Mouse (Mus musculus) forebrain, embryonic 16.5 days (tissue): Measurements from ENCODE around the gene 2810004N23Rik. TPM values are rescaled to one million over a fixed set of nuclear protein-coding genes. Genes with fewer than 3 reads are reported as not detected.

ENCODE experiments used
- ATAC-seq: fragments of 200-750 bp; cut with Nextera tagmentation; 2 replicates; pipeline ENCODE4 v1.8.0; 2017; ENCODE audit warnings: mild to moderate bottlenecking, moderate library complexity
- H3K27ac ChIP-seq: fragments of 300-500 bp; sonication (generic); 2 replicates; pipeline ENCODE4 v1.5.1; 2014; ENCODE audit warnings: low read length, control low read depth
- H3K27me3 ChIP-seq: fragments of 300-500 bp; sonication (generic); replicated peaks from 2 replicates; pipeline ENCODE4 v1.6.1; 2014; ENCODE audit warnings: low read length; ENCODE audit not compliant: control insufficient read depth, insufficient read depth
- H3K36me3 ChIP-seq: fragments of 300-500 bp; sonication (generic); 2 replicates; pipeline ENCODE4 v1.6.1; 2014; ENCODE audit not compliant: control insufficient read depth, insufficient read depth
- H3K4me1 ChIP-seq: fragments of 300-500 bp; sonication (generic); replicated peaks from 2 replicates; pipeline ENCODE4 v1.6.1; 2014; ENCODE audit warnings: low read length; ENCODE audit not compliant: control insufficient read depth, insufficient read depth
- H3K4me2 ChIP-seq: fragments of 300-500 bp; sonication (generic); 2 replicates; pipeline ENCODE4 v1.6.1; 2014; ENCODE audit warnings: mild to moderate bottlenecking, low read length, control low read depth
- H3K4me3 ChIP-seq: fragments of 300-500 bp; sonication (generic); replicated peaks from 2 replicates; pipeline ENCODE4 v1.5.1; 2014; ENCODE audit warnings: mild to moderate bottlenecking, low read length, control low read depth
- H3K9ac ChIP-seq: fragments of 300-500 bp; sonication (generic); replicated peaks from 2 replicates; pipeline ENCODE4 v1.6.1; 2014; ENCODE audit warnings: low read depth, low read length, control low read depth
- H3K9me3 ChIP-seq: fragments of 300-500 bp; sonication (generic); 2 replicates; pipeline ENCODE4 v1.6.1; 2016; ENCODE audit warnings: low read length; ENCODE audit not compliant: control insufficient read depth
- WGBS: fragments of 180-500 bp; shearing (Covaris S2); extraction: QIAGEN DNeasy Blood & Tissue Kit; methylation state at CpG from one replicate; pipeline ENCODE4 v1.1.7; 2014; 5-methylcytosine and 5-hydroxymethylcytosine counted together
- polyA plus RNA-seq: library from polyadenylated mRNA; unstranded; fragments of >200 nt; fragmentation: Nextera tagmentation; extraction: Ambion mirVana; gene quantifications from 2 replicates; pipeline ENCODE4 v1.2.1, GENCODE M21; 2015

2810004N23Rik gene
- polyA plus RNA-seq, 1 experiment from 2014 or later = 38.3 TPM

- peaks cover 17% of the 10 kb centered on the region for H3K36me3 ChIP-seq
- no peak overlapping the region for H3K4me3 ChIP-seq
- no peak for ATAC-seq
- no peaks in the 10 kb centered on the region; the same call in 1 of the 2 replicates for H3K27me3 ChIP-seq
- H3K4me1 ChIP-seq = no peaks in the 10 kb centered on the region
- no peak overlapping the region for H3K27ac ChIP-seq
- H3K4me2 ChIP-seq = no peak overlapping the region
- 79% methylated on average over 3 of the region's 3 CpGs for WGBS
- no peak overlapping the region for H3K9ac ChIP-seq
- H3K9me3 ChIP-seq = no peaks in the 10 kb centered on the region
Measured at GRCm38 (mm10) chr8:124817361-124817760, 45.6 kb downstream of the 2810004N23Rik start.

DNA sequence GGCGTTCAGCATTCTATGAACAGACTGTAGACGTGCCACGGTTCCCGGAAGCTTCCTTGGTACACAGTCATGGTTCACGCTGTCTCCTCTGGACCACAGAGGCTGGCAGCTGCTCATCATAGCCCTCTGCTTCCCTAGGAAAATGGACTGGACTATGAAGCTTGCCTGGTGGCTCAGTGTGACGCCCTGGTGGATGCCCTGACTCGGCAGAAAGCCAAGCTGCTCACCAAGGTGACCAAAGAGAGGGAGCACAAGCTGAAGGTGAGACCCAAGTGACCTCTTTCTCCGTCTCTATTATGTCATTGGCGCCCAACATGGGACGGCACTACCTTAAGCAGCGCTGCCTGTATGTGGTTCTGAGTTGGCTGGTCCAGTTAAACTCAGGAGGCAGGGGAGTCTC lies 46.1 kb downstream of the 2810004N23Rik start:
- no peak overlapping the region for H3K9ac ChIP-seq
- peaks cover 17% of the 10 kb centered on the region for H3K36me3 ChIP-seq
- H3K27me3 ChIP-seq = no peaks in the 10 kb centered on the region; the same call in 1 of the 2 replicates
- no peak overlapping the region for H3K27ac ChIP-seq
- no peak overlapping the region for H3K4me3 ChIP-seq
- H3K4me1 ChIP-seq = no peaks in the 10 kb centered on the region
- H3K9me3 ChIP-seq = no peaks in the 10 kb centered on the region
- 89% methylated on average over 11 of the region's 11 CpGs for WGBS
- no peak overlapping the region for H3K4me2 ChIP-seq
- ATAC-seq = no peak

DNA sequence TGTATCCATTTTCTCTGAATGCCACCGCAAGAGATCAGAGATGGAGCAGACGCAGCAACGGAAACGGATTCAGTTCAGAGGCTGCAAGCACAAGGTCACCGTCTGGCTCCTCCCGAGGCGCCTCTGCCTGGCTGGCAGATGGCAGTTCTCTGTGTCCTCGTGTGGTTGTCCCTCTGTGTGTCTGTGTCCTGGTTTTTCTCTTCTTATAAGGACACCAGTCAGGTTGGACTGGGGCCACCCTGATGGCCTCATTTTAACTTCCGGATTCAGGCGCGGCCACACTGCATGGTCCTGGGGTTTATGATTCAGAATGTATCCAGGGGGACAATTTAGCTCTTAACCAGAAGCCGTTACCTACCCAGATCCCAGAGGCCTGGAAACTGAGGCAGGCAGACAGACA lies 47.0 kb downstream of the 2810004N23Rik start:
- no peak overlapping the region for H3K4me3 ChIP-seq
- H3K36me3 ChIP-seq = peaks cover 17% of the 10 kb centered on the region
- no peak overlapping the region for H3K27ac ChIP-seq
- no peak overlapping the region for H3K9ac ChIP-seq
- peaks cover 5% of the 10 kb centered on the region for H3K4me1 ChIP-seq
- no peaks in the 10 kb centered on the region; the same call in 1 of the 2 replicates for H3K27me3 ChIP-seq
- WGBS = 92% methylated on average over 12 of the region's 12 CpGs
- ATAC-seq = no peak
- H3K4me2 ChIP-seq = no peak overlapping the region
- H3K9me3 ChIP-seq = no peaks in the 10 kb centered on the region

GRCm38 (mm10) chr8:124813326-124813725 lies 49.6 kb downstream of the 2810004N23Rik start:
- Histone ChIP-seq H3K27ac (no peak overlapping the region), H3K36me3 (peaks cover 15% of the 10 kb centered on the region), H3K4me2 (no peak overlapping the region), H3K4me3 (no peak overlapping the region), H3K27me3 (no peaks in the 10 kb centered on the region; the same call in 1 of the 2 replicates), H3K9me3 (no peaks in the 10 kb centered on the region), H3K9ac (no peak overlapping the region), H3K4me1 (peaks cover 12% of the 10 kb centered on the region)
- WGBS = 96% methylated on average over 4 of the region's 4 CpGs
- no peak for ATAC-seq

- WGBS = 15% methylated on average over 9 of the region's 9 CpGs
- Histone ChIP-seq H3K27me3 (no peaks in the 10 kb centered on the region; the same call in 1 of the 2 replicates), H3K4me1 (peaks cover 12% of the 10 kb centered on the region), H3K9me3 (no peaks in the 10 kb centered on the region), H3K4me2 (no peak overlapping the region), H3K9ac (no peak overlapping the region), H3K4me3 (no peak overlapping the region), H3K36me3 (peaks cover 6% of the 10 kb centered on the region), H3K27ac (no peak overlapping the region)
- peak; percentile 65 for ATAC-seq
Measured at GRCm38 (mm10) chr8:124810689-124811394, 52.1 kb downstream of the 2810004N23Rik start.

GRCm38 (mm10) chr8:124810056-124810610 lies 52.8 kb downstream of the 2810004N23Rik start:
- 61% methylated on average over 5 of the region's 5 CpGs for WGBS
- Histone ChIP-seq H3K27ac (no peak overlapping the region), H3K4me2 (no peak overlapping the region), H3K27me3 (no peaks in the 10 kb centered on the region; the same call in 1 of the 2 replicates), H3K9me3 (no peaks in the 10 kb centered on the region), H3K36me3 (0 out of 2 replicates have a peak, but pooled peaks cover 1% of the 10 kb centered on the region), H3K9ac (no peak overlapping the region), H3K4me3 (no peak overlapping the region), H3K4me1 (peaks cover 12% of the 10 kb centered on the region)
- ATAC-seq = no peak

GRCm38 (mm10) chr8:124809419-124809818 lies 53.5 kb downstream of the 2810004N23Rik start:
- no peak overlapping the region for H3K27ac ChIP-seq
- H3K4me3 ChIP-seq = no peak overlapping the region
- H3K9me3 ChIP-seq = no peaks in the 10 kb centered on the region
- 52% methylated on average over 2 of the region's 2 CpGs for WGBS
- H3K36me3 ChIP-seq = no peaks in the 10 kb centered on the region
- H3K27me3 ChIP-seq = no peaks in the 10 kb centered on the region; the same call in 1 of the 2 replicates
- peaks cover 12% of the 10 kb centered on the region for H3K4me1 ChIP-seq
- no peak overlapping the region for H3K9ac ChIP-seq
- no peak for ATAC-seq
- H3K4me2 ChIP-seq = no peak overlapping the region

DNA sequence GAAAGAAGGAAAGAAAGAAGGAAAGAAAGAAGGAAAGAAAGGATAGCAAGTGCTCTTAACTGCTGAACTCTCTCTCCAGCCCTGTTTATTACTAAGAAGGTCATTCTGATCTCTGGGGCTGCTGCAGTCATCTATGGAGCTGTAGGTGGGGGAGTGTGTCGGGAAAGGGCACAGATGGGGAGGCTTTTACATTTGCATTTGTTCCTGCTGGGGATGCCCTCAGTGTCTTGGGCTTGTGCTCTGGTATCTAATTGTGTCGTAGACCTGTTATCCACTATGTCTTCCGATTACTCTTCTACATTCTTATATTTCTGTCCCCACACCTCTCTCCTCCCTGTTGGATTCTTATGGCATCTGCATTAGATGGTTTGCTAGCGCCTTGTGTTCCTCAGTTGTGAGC lies 56.9 kb downstream of the 2810004N23Rik start:
- 94% methylated on average over 4 of the region's 4 CpGs for WGBS
- H3K36me3 ChIP-seq = no peaks in the 10 kb centered on the region
- no peak overlapping the region for H3K27ac ChIP-seq
- H3K27me3 ChIP-seq = no peaks in the 10 kb centered on the region
- no peak overlapping the region for H3K4me2 ChIP-seq
- no peak overlapping the region for H3K4me3 ChIP-seq
- H3K4me1 ChIP-seq = peaks cover 8% of the 10 kb centered on the region
- ATAC-seq = no peak
- H3K9ac ChIP-seq = no peak overlapping the region
- H3K9me3 ChIP-seq = no peaks in the 10 kb centered on the region

GRCm38 (mm10) chr8:124803824-124804702 lies 58.9 kb downstream of the 2810004N23Rik start:
- H3K9me3 ChIP-seq = no peaks in the 10 kb centered on the region
- 73% methylated on average over 12 of the region's 12 CpGs for WGBS
- peaks cover 2% of the 10 kb centered on the region; the same call in 1 of the 2 replicates for H3K4me1 ChIP-seq
- no peak overlapping the region for H3K4me3 ChIP-seq
- H3K27ac ChIP-seq = no peak overlapping the region
- no peaks in the 10 kb centered on the region for H3K27me3 ChIP-seq
- no peak overlapping the region for H3K4me2 ChIP-seq
- H3K9ac ChIP-seq = no peak overlapping the region
- no peak for ATAC-seq
- no peaks in the 10 kb centered on the region for H3K36me3 ChIP-seq
